Mouse (Mus musculus) C2C12 (cell line): ENCODE data around the gene Hdgfl2.

Experiments used
- CTCF ChIP-seq: IDR thresholded peaks from one replicate; pipeline ENCODE4 v1.5.1; 2011; ENCODE audit not compliant: control insufficient read depth, insufficient read depth, insufficient read length
- MAX ChIP-seq: IDR thresholded peaks from one replicate; pipeline ENCODE4 v1.6.1; 2011; ENCODE audit warnings: mild to moderate bottlenecking, control low read depth
- USF1 ChIP-seq: IDR thresholded peaks from one replicate; pipeline ENCODE4 v1.6.1; 2011; ENCODE audit warnings: low read depth, mild to moderate bottlenecking, control low read depth, moderate library complexity

- TF ChIP-seq MAX = no peak
- no peak for TF ChIP-seq CTCF
- no peak for TF ChIP-seq USF1
These were observed 7.2 kb upstream of the Hdgfl2 start for GRCm38 (mm10) chr17:56072243-56072642.
